Mouse (Mus musculus) kidney, adult 2 months (tissue): ENCODE data around the gene Nqo1.
A peak's percentile ranks its signal among the peaks of the same experiment; 100 is the strongest.

Experiments
- CTCF ChIP-seq: fragments of 200-500 bp; conservative IDR thresholded peaks from 2 replicates; pipeline ENCODE4 v1.5.1; 2011; ENCODE audit warnings: low read depth, mild to moderate bottlenecking, control low read depth, low read length, moderate library complexity, mixed read lengths; ENCODE audit not compliant: insufficient read depth, insufficient read length
- POLR2A ChIP-seq: fragments of 200-500 bp; IDR thresholded peaks from one replicate; pipeline ENCODE4 v1.6.1; 2011; ENCODE audit warnings: low read depth, low read length, control low read depth

DNA sequence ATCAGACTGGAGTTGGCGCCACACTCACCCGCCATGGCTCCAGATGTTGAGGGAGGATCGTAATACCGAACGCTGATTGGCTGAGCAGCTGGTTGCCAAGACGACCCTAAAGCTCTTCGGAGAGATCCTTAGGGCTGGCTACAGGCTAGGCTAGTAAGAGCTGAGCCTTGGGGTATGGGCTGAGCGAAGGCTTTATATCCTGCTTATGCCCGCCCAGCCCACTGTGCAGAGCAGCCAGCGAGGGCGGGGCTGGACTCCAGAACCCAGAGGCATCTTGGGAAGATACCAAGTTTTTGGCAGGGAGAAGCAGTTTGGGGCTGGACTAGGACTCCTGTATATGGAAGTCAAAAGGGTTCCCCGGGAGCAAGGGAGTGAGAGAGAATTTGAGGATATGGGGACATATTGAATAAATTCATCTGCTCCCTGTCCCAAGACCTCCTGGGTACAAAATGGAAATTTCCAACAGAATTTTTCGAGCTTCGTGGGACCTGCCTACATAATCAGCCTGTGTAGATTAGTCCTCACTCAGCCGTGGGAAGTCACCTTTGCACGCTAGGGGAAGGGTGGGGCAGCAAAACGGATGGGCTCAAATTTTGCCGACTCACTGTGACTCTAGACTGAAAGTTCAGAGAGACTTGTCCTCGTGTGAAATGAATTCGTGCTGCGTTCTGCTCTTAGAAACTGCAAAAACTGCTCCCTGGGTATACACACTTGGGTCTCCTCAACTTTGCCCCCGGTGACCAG lies at the start of gene Nqo1:
- TF ChIP-seq CTCF, result no peak
- TF ChIP-seq POLR2A, result peak; percentile 41
